Mouse (Mus musculus): ENCODE measurements at regions not wholly inside any gene's neighbourhood (a gene's known extent, or its start where the extent isn't known, plus 50 kb on each side); places are given as distances from the start of the nearest gene placed in this dataset.

DNA sequence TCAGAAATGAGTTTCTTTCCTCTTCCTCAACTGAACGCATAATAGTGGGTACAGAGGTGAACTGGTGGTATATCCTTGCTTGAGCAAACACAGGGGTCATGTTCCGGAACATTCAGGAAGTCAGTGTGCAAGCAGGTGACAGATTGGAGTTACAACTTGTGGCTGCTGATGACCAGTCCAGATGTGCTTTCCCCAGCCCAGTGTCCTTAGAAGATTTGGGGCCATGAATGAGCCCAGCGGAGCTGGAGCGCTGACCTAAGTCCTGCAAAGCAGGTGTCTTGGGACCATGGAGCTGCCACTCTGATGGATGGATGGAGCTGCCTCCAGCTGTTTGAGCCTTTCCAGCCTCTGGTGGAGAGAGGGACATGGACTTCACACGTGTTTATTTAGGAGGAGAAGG lies 72.6 kb upstream of the Intu start:
- DNase-seq (ENCODE audit: low spot score): no peak

DNA sequence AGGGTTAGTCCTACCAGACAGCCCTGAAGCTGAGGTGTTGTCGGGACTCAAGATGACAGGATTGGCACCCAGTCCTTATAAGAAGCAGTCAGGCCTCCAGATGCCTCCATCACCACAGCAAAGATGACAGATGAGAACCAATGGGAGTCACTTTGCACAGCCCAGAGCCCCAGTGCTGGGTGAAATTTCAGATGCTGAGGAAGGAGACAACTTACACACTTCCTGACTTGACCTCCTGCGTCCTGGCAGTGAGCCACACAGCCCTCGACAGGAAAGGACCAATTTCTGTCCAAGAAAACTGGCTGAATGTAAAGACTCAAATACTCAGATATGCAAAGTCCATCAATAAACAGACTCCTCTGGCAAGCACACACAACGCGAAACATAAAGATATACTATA lies 67.6 kb upstream of the Intu start:
- DNase-seq (ENCODE audit: low spot score): no peak

DNA sequence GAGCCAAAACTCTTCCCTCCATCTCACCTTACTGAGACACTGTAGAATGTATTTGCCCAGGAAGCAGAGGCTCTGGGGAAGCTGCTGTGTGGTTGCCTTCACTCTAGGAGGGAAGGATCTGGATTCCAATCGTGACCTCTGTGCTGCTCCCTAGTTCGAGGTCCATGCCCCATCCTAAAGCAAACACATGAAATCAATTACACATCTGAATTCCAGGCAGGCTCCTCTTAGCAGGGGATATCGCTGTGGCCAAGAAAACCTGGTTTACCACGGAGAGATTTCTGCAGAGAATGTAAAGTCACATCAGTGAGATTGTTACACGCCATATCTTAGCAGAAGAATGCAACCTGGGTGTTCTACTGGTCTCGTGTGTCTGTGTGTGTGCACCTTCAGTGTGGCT lies 61.0 kb upstream of the Intu start:
- no peak for DNase-seq (ENCODE audit: low spot score)

DNA sequence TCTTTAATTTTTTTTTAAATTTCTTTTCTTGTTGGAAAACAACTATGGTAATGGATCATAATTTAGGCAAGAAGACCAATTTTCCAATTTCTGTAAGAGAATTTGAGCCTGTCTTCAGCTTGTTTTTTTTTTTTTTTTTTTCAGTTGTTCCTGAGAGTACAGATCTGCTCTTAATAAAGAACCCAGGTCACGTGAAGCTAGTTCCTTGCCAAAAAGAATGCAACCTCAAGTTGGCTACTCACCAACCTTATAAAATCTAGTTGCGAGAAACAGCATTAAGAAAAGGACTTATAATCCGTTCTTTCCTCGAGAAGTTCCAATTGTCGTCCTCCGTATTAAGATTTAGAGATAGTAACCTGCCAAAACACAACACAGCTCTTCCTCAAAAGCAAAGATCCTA lies 58.3 kb upstream of the Intu start:
- DNase-seq (ENCODE audit: low spot score): no peak

DNA sequence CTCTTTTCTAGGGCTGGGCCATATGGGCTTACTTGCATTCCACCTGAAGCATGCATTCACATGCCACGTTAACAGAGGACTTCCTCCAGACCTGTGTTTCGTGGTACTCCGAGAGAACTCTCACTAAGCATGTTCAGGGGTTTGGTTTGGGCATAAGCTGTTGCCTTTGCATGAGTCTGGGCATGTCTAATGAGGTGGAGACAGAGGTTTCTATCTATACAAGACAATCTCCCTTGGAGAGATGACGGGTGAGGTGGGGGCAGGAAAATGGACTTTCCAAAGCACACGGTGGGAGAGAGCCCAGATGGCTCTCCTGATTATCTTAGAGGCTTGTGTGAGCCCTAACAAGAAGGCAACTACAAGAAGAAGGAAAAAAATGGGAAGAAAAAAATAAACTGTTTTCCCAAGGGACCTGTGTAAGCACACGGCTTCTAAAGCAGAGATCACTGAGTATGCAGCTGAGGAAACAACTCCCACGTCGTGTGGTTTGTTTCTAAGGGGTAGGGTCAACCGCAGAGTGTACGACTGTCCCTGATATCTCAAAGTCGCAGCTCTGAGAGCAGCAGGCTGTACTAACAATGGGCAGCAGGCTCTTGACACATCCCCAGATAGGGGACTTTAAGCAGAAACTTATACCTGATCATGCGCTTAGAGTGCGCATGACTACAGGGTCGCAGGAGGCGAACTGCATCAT lies 50.7 kb upstream of the Intu start:
- no peak for DNase-seq (ENCODE audit: low spot score)
